Mouse (Mus musculus): ENCODE measurements around the gene Ccdc28b. TPM values are rescaled to one million over a fixed set of nuclear protein-coding genes. Genes with fewer than 3 reads are reported as not detected.

Gene Ccdc28b
- total and polyA plus RNA-seq, 3 experiments = 18.3 to 29.1 TPM; not detected in 1

DNA sequence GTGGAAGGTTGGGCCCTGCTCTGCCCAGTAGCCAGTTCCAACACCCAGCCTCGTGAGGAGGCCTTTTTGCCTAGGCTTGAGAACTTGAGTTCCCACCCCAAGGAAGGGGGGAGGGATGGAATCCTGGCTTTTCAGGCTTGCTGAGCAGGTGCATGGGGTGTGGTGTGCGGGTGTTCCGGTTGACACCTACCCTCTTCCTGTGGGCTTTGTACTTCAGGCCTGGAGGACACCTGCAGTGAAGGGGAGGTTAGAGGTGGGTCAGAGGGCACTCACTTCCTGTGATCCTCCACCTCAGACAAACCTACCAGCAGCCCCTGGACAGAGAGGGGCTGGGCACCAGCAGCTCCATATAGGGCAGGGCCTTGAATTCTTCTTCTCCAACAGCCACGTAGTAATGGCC lies 13.7 kb downstream of the Ccdc28b start:
- peaks cover 0 to 3% of the 10 kb centered on the region in 2 experiments; a peak in 3 of 4 replicates for H3K36me3 ChIP-seq (ENCODE audit: control insufficient read depth in 1 of 2, insufficient read depth in 2 of 2, low read length in 2 of 2)
- no peak for TF ChIP-seq NRF1 (IDR thresholded peaks at IDR 0.05; ENCODE audit: insufficient read depth, low read depth, low read length, poor library complexity, severe bottlenecking)
- no peak for TF ChIP-seq USF1 (IDR thresholded peaks at IDR 0.05; ENCODE audit: low read depth, low read length)
- TF ChIP-seq MEF2A (IDR thresholded peaks at IDR 0.05; ENCODE audit: extremely low read depth, insufficient replicate concordance, low read depth, low read length, poor library complexity, severe bottlenecking) = no peak
- no peak for TF ChIP-seq BHLHE40 (IDR thresholded peaks at IDR 0.05; ENCODE audit: borderline replicate concordance, low read depth, low read length)
- TF ChIP-seq ETS1 (IDR thresholded peaks at IDR 0.05; ENCODE audit: low read depth, low read length) = no peak
- TF ChIP-seq SMC3 (IDR thresholded peaks at IDR 0.05; ENCODE audit: low read depth, low read length) = no peak
- TF ChIP-seq E2F4 (IDR thresholded peaks at IDR 0.05; ENCODE audit: borderline replicate concordance, low read depth, low read length) = no peak
- TF ChIP-seq EP300 (IDR thresholded peaks at IDR 0.05; ENCODE audit: low read depth in 1 of 2, low read length in 2 of 2) = no peak
- TF ChIP-seq TCF12 (IDR thresholded peaks at IDR 0.05; ENCODE audit: low read depth, low read length) = no peak
- TF ChIP-seq KAT2A (conservative IDR thresholded peaks at IDR 0.05; ENCODE audit: low read depth, low read length) = no peak
- no peak for TF ChIP-seq ELF1 (IDR thresholded peaks at IDR 0.05; ENCODE audit: low read depth, low read length)
- no peak for DNase-seq (ENCODE audit: low read depth, low spot score)
- H3K27me3 ChIP-seq (ENCODE audit: control insufficient read depth in 1 of 2, insufficient read depth in 2 of 2, low read length in 2 of 2) = no peaks in the 10 kb centered on the region
- no peak overlapping the region for H3K27ac ChIP-seq (ENCODE audit: control insufficient read depth, low read depth, low read length)
- no peaks in the 10 kb centered on the region for H3K79me2 ChIP-seq (ENCODE audit: control insufficient read depth, insufficient read depth, low read length, poor library complexity)
- H3K4me3 ChIP-seq (ENCODE audit: control insufficient read depth in 1 of 2, insufficient read depth in 1 of 2, low read depth in 2 of 2, low read length in 2 of 2) = no peak overlapping the region
- H3K9ac ChIP-seq (ENCODE audit: control insufficient read depth, low read depth, low read length, poor library complexity, severe bottlenecking) = no peak overlapping the region
- H3K4me1 ChIP-seq (ENCODE audit: control insufficient read depth in 1 of 2, insufficient read depth in 2 of 2, low read length in 2 of 2) = no peaks in the 10 kb centered on the region
- H3K9me3 ChIP-seq (replicated peaks; ENCODE audit: insufficient read depth, low read length) = no peaks in the 10 kb centered on the region

DNA sequence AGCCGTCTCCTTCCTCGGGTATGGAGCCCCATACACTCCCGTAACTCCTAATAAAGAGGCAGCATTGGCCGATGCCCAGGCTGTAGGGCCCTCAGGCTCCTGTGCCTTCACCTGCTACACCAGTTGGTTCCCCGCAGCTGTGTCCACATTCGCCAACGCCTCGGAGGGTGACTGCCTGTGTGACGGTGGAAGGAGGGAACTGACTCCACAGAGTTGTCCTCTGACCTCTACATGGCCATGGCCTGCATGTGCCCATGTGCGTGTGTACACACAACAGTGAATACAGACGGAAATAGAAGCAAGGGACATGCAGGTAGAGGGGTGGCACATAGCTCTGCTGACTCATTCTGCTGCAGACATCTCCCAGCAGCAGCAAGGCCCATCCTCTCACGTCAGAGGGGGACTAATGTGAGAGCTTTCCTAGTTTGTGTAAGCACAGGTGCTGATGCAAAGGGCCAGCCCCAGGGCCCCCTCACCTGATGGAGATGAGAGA lies 14.6 kb downstream of the Ccdc28b start:
- Histone ChIP-seq H3K27me3 (ENCODE audit: control insufficient read depth in 1 of 2, insufficient read depth in 2 of 2, low read length in 2 of 2) (no peaks in the 10 kb centered on the region), H3K9ac (ENCODE audit: control insufficient read depth, low read depth, low read length, poor library complexity, severe bottlenecking) (no peak overlapping the region), H3K36me3 (ENCODE audit: control insufficient read depth in 1 of 2, insufficient read depth in 2 of 2, low read length in 2 of 2) (peaks cover 0 to 3% of the 10 kb centered on the region in 2 experiments; a peak in 3 of 4 replicates), H3K79me2 (ENCODE audit: control insufficient read depth, insufficient read depth, low read length, poor library complexity) (no peaks in the 10 kb centered on the region), H3K9me3 (replicated peaks; ENCODE audit: insufficient read depth, low read length) (no peaks in the 10 kb centered on the region), H3K4me1 (ENCODE audit: control insufficient read depth in 1 of 2, insufficient read depth in 2 of 2, low read length in 2 of 2) (no peaks in the 10 kb centered on the region), H3K27ac (ENCODE audit: control insufficient read depth, low read depth, low read length) (no peak overlapping the region), H3K4me3 (ENCODE audit: control insufficient read depth in 1 of 2, insufficient read depth in 1 of 2, low read depth in 2 of 2, low read length in 2 of 2) (no peak overlapping the region)
- TF ChIP-seq NRF1 (IDR thresholded peaks at IDR 0.05; ENCODE audit: insufficient read depth, low read depth, low read length, poor library complexity, severe bottlenecking) (no peak), ZMIZ1 (IDR thresholded peaks at IDR 0.05; ENCODE audit: low read depth, low read length) (no peak), USF1 (IDR thresholded peaks at IDR 0.05; ENCODE audit: low read depth, low read length) (no peak), RCOR1 (IDR thresholded peaks at IDR 0.05; ENCODE audit: low read depth, low read length) (no peak)
- DNase-seq (ENCODE audit: low read depth, low spot score) = no peak

Data from MEL (cell line).